Mouse (Mus musculus) monocyte, adult 5-6 weeks (primary cell): ENCODE results near the gene Mfsd5. TPM values are rescaled to one million over a fixed set of nuclear protein-coding genes. Genes with fewer than 3 reads are reported as not detected.

ENCODE experiments used
- ATAC-seq: fragments of 153-309, 156-312 bp; replicated peaks from 2 replicates; pipeline ENCODE4 v1.8.0; 2017; ENCODE audit warnings: mild to moderate bottlenecking; ENCODE audit not compliant: low TSS enrichment, insufficient number of reproducible peaks, severe bottlenecking, poor library complexity, low FRiP score
- total RNA-seq: library from RNA; stranded (forward); fragments of 200-1000, 200-491, 200-594 nt; gene quantifications from 3 replicates; pipeline ENCODE4 v1.2.3, GENCODE M21; 2017

Gene Mfsd5
- 30.1 to 39.1 TPM (median 34.0 TPM) in 3 replicates for total RNA-seq

GRCm38 (mm10) chr15:102279092-102279782 is at the start of gene Mfsd5:
Mfsd5 (plus strand) TSS chr15:102279454.
- ATAC-seq, result peak; percentile 79

- ATAC-seq, result peak; percentile 71
Observed at GRCm38 (mm10) chr15:102230408-102231321, 48.6 kb upstream of the Mfsd5 start.

DNA sequence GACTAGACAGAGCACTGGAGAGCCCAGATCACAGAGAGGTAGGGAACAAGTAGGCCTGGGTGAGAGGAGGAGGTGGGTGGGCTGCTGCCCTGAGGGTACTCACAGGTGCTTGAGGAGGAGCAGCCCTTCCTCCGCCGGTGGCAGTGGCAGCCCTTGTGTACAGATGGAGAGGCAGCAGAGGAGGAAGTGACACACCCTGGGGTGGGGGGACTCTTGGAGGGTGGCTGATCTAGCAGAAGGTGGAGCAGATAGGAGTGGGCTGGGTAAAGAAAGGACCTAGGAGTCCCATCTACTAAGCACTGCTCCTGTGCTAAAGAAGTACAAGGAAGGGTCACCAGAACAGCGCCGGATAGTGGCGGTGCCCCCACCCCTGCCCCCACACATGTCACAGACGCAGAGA is 47.5 kb upstream of the Mfsd5 start, which contains the start of gene Itgb7:
Gene Itgb7 (minus strand): TSS at position 197 of the 400 bp plus-strand sequence.
- ATAC-seq, result peak; percentile 44

DNA sequence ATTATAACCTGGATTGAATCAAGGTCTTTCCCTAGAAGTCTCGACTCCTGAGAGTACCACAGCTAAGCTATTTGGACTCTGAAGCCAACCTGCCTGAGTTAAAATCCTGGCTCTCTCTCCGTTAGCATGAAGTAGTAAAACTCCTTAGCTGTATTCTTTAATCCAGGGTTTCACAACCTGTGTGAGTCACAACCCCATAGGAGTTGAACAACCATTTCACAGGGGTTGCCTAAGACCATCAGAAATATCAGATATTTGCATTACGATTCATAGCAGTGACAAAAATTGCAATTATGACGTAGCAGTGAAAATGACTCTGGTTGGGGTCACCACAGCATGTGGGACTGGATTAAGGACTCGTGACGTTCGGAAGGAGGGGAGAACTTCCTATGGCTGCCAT is 46.5 kb upstream of the Mfsd5 start:
- ATAC-seq, result no peak

DNA sequence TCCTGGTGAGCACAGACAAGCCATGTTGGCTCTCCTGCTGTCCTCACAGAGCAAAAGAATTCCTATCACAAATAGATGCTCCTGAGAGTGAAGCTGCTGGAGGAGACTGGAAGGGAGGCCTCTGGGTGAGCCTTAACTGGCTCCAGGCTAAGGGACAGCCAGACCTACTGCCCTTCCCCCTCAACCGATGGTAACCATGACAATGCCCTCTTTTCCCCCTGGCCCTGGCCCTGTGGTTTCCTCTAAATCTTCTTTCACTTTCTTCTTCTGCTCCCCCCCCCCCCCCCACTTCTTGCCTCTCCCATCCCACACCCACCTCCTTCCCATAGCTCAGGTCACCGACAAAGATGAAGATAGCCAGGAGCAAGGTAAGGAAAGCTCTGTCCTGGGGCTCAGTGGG is 45.4 kb upstream of the Mfsd5 start:
- ATAC-seq, result no peak

DNA sequence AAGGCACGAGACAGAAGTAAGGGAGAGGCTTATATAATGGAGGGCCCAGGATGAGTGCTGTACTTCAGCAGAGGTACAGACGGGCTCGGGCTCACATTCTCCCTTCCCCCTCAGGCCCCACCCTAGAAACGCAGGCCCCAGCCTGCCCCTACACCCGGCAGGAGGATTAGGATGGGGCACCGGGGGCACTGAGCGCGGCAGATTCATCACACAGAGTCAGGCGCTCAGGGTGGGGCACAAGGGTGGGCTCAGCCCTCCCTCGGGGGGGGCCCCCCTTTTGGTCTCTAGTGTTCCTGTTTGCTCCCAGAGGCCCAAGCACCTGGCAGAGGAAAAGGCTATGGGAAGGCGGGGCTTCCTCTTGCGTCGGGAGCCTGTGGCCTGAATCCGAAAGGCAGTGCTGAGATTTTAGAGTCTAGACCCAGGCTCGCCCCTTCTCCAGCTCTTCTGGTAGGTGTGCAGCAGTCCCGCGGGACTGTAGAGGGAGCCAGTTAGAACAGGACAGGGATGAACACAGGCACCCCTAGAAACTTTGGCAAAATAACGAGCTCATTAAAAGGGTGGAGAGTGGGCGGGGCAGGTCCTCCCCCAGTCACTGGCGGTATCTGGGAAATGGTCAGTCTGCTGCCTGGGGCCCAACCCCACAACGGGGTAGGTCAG is 43.8 kb upstream of the Mfsd5 start:
- no peak for ATAC-seq

DNA sequence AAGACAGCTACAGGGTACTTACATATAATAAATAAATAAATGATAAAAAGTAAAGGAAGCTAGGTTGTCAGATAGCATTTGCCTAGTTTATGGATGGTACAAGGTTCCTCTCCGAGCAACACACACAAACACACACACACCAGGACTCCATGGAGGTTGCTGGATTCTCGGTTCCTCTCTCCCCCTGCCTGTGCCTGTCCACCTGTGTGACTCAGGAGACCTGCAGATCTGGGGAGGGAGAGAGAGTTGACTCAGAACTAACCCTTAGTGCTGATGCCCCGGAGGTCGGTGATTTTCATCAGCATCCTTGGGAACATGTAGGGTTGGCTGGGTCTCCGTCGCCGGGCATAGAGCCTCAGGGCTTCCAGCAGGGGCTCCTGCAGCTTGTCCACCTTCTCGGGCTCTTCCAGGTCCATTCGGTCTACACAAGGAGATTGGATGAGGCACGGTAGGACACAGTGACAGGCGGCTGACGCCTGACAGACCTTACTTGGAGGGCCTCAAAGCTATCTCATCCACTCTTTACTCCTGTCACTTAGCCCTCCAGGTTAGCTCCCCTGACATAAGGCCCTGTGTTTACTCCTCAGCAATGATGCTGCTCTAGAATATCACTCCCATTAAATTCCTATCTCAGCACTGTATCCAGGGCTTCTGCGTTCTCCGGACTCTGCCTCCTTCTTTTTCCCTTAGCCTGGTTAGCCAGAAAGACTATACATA is 40.6 kb upstream of the Mfsd5 start:
- ATAC-seq, result no peak

DNA sequence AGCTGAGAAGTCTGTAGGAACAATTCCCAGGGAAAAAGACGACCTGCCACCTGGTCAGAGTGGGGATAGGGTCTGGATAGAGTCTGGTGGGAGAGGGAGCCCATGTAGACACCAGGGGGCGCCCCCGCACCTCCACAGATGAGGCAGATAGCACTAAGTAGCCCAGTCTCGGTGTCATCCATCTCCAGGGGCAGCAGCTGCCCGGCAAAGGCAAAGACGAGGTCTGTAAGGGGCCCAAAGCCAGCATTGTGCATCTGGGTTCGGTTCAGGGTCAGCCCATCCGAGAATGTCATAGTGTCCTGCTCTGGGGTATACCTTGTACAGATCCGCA is 40.0 kb upstream of the Mfsd5 start:
- ATAC-seq, result 0 out of 2 replicates have a peak, but pooled peaks have one; percentile 56

DNA sequence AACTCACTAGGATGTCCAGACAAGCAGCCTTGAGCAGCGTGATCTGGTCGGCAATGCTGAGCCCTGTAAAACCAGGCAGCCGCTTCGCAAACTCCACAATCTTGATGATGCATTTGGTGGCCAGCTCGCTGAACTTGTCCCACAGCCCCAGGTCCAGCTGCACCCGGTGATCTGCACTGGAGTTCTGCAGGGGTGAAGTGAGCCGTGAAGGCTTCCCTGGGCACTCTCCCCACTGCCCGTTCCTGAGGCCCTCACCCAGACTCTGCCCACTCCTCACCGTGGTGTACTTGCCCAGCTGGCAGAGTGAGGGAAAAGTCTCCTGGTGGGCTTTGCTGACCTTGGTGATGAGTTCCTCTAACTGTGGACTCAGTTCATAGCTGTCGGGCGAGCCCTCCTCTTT is 39.4 kb upstream of the Mfsd5 start:
- ATAC-seq, result no peak

- ATAC-seq, result no peak
Observed at GRCm38 (mm10) chr15:102240607-102241006, 38.6 kb upstream of the Mfsd5 start.

DNA sequence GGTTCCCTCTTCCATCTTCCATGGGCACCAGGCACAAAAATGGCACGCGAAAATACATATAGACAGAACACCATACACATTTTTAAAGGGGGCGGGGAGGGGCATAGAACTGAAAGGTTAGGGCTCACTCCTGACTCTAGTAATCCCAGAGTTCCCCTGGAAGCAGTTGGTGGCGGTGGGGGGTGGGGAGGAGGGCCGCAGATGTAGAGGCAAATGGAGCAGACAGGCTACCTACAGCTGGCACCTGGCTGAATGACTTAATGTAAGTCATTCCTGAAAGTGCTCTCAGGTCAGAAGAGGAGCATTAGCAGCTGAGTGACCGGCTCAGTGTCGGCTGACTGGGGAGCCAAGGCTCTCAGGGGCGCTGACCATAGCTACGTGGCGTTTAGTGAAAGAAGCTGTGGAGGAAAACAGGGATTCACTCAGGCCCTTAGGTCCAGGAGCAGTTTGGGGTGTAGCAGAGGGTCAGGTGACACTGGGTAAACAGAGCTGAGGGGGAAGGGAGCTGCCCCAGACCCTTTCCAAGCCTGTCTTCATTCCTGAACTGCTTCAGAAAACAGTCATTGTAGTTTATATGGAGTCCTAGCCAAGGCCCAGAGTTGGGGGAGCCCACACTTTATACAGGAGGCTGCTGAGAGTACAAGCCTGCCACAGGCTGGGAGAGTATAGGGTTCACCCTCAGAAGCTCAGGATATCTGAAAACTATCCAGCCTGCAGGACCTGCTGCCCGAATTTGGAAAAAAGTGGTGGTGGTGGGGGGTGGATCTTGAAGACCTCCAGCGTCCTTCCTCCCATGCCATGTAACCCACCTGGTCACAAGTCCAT is 36.6 kb upstream of the Mfsd5 start:
- no peak for ATAC-seq

DNA sequence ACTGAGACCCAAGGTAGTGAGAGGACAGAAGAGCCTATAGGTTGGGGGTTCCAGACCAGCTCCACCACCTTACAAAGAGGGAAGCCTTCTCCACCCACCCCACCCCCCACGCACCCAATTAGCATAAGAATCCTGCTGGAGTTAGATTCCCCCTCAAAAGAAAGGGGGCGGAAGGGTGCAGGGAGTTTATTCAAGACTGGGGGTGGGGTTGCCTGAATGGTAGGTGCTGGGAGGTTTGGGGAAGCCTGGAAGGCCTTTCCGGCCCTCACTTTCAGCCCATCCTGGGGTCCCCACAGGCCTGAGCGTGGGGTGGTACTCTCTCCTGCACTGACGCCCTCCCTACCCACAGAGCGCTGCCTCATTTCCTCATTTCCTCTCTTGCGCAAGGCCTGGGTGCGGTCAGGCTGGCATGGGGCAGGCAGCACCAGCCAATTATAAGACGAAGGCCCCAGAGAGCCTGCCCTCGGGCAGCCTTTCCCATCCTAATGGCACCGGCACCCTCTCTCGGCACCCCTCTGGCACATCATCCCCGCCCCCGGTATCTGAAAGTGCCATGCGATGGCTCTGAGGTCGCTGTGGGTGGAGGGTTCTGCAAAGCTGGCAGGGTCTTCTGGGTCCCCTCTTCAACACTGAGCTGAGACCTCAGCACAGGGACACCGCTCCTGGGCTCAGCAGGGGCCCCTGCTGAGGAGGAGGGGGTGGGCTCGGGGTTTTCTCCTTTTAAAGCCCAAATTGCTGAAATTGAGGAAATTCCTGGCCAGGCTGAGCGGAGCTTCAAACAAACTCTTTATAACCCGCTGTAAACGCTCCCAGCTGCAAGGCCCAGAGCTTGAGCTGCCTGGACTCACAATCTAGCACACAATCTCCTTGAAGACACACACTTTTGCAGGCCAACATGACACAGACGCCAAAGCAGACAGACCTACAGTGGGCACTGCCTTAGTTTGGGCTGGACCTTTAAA is 35.7 kb upstream of the Mfsd5 start:
- peak; percentile 76 for ATAC-seq

- ATAC-seq, result no peak
Observed at GRCm38 (mm10) chr15:102244306-102245191, 34.7 kb upstream of the Mfsd5 start.

- no peak for ATAC-seq
Observed at GRCm38 (mm10) chr15:102245461-102245881, 33.8 kb upstream of the Mfsd5 start.

DNA sequence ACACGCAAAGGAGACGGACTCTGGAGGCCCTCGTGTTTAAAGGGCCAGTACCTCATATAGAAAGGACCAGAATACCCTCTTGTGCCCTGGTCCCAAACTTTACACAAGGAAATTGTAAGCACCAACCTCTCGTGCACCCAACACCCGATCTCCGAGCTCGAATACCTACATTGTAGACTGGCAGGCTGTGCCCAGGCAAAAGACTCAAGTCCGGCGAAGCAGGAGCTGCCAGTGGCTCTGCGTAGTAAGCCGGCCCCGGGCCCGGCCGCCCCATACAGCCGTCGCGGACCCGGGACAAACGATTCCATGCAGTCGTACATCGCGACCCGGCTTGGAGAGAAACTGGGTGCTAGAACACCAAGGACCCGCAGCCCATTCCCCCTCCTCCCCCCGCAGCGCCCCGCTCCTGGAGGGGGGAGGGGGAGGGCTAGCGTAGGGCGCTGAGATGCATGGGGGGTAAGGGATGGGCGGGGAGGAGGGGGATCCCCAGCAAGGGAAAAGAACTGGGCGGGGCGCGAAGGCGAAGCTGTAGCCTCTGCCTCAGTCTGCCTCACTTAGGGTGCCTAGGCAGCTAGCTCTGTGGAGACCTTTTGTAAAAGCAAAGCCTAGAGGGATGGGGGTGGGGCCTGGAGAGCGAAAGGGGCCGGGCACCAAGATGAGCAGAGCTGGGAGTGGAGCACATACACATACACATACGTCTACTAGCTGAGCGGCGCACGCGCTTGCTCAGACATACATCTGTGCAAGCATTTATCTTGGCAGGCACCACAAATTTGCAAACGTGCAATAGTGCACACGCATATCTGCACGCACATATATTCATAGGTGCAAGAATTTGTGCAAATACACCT is 33.1 kb upstream of the Mfsd5 start:
- peak; percentile 52 for ATAC-seq
